Comparison of ENCODE assay signal across 8 mouse cellular contexts in genomic region chr16:33686056-33686455, GRCm38 (mm10). TPM values are rescaled to one million over a fixed set of nuclear protein-coding genes. Genes with fewer than 3 reads are reported as not detected.
DNase-seq lines count a peak whose midpoint lies in the region; ATAC-seq lines count a peak whose summit lies in the region.
"Had no signal": no experiment of that assay in that cellular context is flagged by ENCODE, and none has a peak within 500 bp of the region (broad histone marks: within the 10 kb centered on the region; RNA-seq: fewer than 3 reads in every experiment).

No protein-coding gene starts in this region.

- peak overlapping the region; percentile 69 for H3K4me3 ChIP-seq in lung, embryonic 15.5 days
- peak overlapping the region; percentile 86 for H3K4me3 ChIP-seq in forebrain, embryonic 14.5 days (ENCODE audit: low read depth, low read length)
- peak overlapping the region; percentile 88 for H3K4me3 ChIP-seq in limb, embryonic 13.5 days
- peak overlapping the region; percentile 93 for H3K4me3 ChIP-seq in stomach, embryonic 14.5 days (ENCODE audit: low read depth, low read length)

- DNase-seq in lung, postnatal 36 days: no peak
- no peak for DNase-seq in forebrain, embryonic 14.5 days (ENCODE audit: low spot score)
- no peak for DNase-seq in spleen, postnatal 36 days (ENCODE audit: low spot score in 2 of 2)
- DNase-seq: lung, postnatal 10 days had no signal

- no peaks in the 10 kb centered on the region for H3K36me3 ChIP-seq in lung, embryonic 15.5 days
- 0 out of 2 replicates have a peak, but pooled peaks cover 3% of the 10 kb centered on the region for H3K36me3 ChIP-seq in forebrain, embryonic 14.5 days (ENCODE audit: control insufficient read depth, insufficient read depth, low read length)
- H3K36me3 ChIP-seq in limb, embryonic 13.5 days: no peaks in the 10 kb centered on the region
- H3K36me3 ChIP-seq in stomach, embryonic 14.5 days (ENCODE audit: control insufficient read depth, insufficient read depth, low read length): no peaks in the 10 kb centered on the region; the same call in 1 of the 2 replicates

- H3K9ac ChIP-seq in lung, embryonic 15.5 days: peak overlapping the region; percentile 18; the same call in 1 of the 2 replicates
- peak overlapping the region; percentile 97 for H3K9ac ChIP-seq in forebrain, embryonic 14.5 days (ENCODE audit: low read length)
- 0 out of 2 replicates have a peak overlapping the region, but pooled peaks have one; percentile 8 for H3K9ac ChIP-seq in limb, embryonic 13.5 days
- H3K9ac ChIP-seq in stomach, embryonic 14.5 days (replicated peaks; ENCODE audit: low read depth, low read length): 0 out of 2 replicates have a peak overlapping the region, but pooled peaks have one; percentile 85

- no peak for ATAC-seq in lung, embryonic 15.5 days (ENCODE audit: borderline replicate concordance, extremely low read depth, low FRiP score, low TSS enrichment)
- no peak for ATAC-seq in forebrain, embryonic 14.5 days
- ATAC-seq in limb, embryonic 13.5 days (ENCODE audit: low FRiP score, low read depth): no peak
- no peak for ATAC-seq in stomach, embryonic 14.5 days (ENCODE audit: insufficient number of reproducible peaks, insufficient read depth, low FRiP score, low read depth)
- ATAC-seq in erythroid progenitor cell, adult 5-6 weeks (replicated peaks; ENCODE audit: low FRiP score, poor library complexity, severe bottlenecking): no peak

- no peak overlapping the region for H3K27ac ChIP-seq in lung, embryonic 15.5 days
- no peak overlapping the region for H3K27ac ChIP-seq in forebrain, embryonic 14.5 days (ENCODE audit: low read depth, low read length)
- no peak overlapping the region for H3K27ac ChIP-seq in limb, embryonic 13.5 days
- no peak overlapping the region for H3K27ac ChIP-seq in stomach, embryonic 14.5 days (ENCODE audit: low read length)

- 63% methylated on average over 1 of the region's 1 CpGs for WGBS in lung, embryonic 15.5 days
- 80% methylated on average over 1 of the region's 1 CpGs for WGBS in forebrain, embryonic 14.5 days
- WGBS in limb, embryonic 13.5 days: 83% methylated on average over 1 of the region's 1 CpGs
- WGBS in stomach, embryonic 14.5 days: 73% methylated on average over 1 of the region's 1 CpGs

- peaks cover 30% of the 10 kb centered on the region for H3K4me1 ChIP-seq in lung, embryonic 15.5 days
- H3K4me1 ChIP-seq in forebrain, embryonic 14.5 days (ENCODE audit: control insufficient read depth, insufficient read depth, low read length): peaks cover 29% of the 10 kb centered on the region
- peaks cover 43% of the 10 kb centered on the region for H3K4me1 ChIP-seq in limb, embryonic 13.5 days
- peaks cover 19% of the 10 kb centered on the region; the same call in 1 of the 2 replicates for H3K4me1 ChIP-seq in stomach, embryonic 14.5 days (ENCODE audit: control insufficient read depth, insufficient read depth, low read length)

- no peaks in the 10 kb centered on the region for H3K27me3 ChIP-seq in lung, embryonic 15.5 days
- H3K27me3 ChIP-seq in forebrain, embryonic 14.5 days (replicated peaks; ENCODE audit: control insufficient read depth, insufficient read depth, low read length): no peaks in the 10 kb centered on the region
- H3K27me3 ChIP-seq in limb, embryonic 13.5 days: no peaks in the 10 kb centered on the region
- H3K27me3 ChIP-seq in stomach, embryonic 14.5 days (ENCODE audit: control insufficient read depth, insufficient read depth, low read length): no peaks in the 10 kb centered on the region

- peak overlapping the region; percentile 85 for H3K4me2 ChIP-seq in lung, embryonic 15.5 days
- H3K4me2 ChIP-seq in forebrain, embryonic 14.5 days (ENCODE audit: low read length): peak overlapping the region; percentile 81
- H3K4me2 ChIP-seq in limb, embryonic 13.5 days (replicated peaks): peak overlapping the region; percentile 91
- peak overlapping the region; percentile 83 for H3K4me2 ChIP-seq in stomach, embryonic 14.5 days (replicated peaks; ENCODE audit: low read depth, low read length)

- no peaks in the 10 kb centered on the region for H3K9me3 ChIP-seq in lung, embryonic 15.5 days
- no peaks in the 10 kb centered on the region for H3K9me3 ChIP-seq in forebrain, embryonic 14.5 days (replicated peaks; ENCODE audit: control insufficient read depth, low read length)
- H3K9me3 ChIP-seq in limb, embryonic 13.5 days: no peaks in the 10 kb centered on the region
- H3K9me3 ChIP-seq in stomach, embryonic 14.5 days (ENCODE audit: control insufficient read depth, low read depth, low read length): no peaks in the 10 kb centered on the region

RNA-seq across cellular contexts. Expression of gene Heg1, which starts 1.9 kb away (rescaled TPM):
- 21.1 and 25.2 TPM in 2 replicates for polyA plus RNA-seq in lung, embryonic 15.5 days (2015; fragmentation: Nextera tagmentation; extraction: Ambion mirVana)
- polyA plus RNA-seq in forebrain, embryonic 14.5 days (2014; fragmentation: Nextera tagmentation; extraction: Ambion mirVana): 14.3 and 15.0 TPM in 2 replicates
- polyA plus RNA-seq in limb, embryonic 13.5 days (2015; fragmentation: Nextera tagmentation; extraction: Ambion mirVana): 14.7 and 16.0 TPM in 2 replicates
- 22.9 and 27.2 TPM in 2 replicates for polyA plus RNA-seq in stomach, embryonic 14.5 days (2014; fragmentation: Nextera tagmentation; extraction: Ambion mirVana)
- 7.9 and 12.2 TPM in 2 replicates for total RNA-seq in erythroid progenitor cell, adult 5-6 weeks (2015; ENCODE audit: low replicate concordance)
- 1.8 and 4.0 TPM in 2 replicates for total RNA-seq in erythroid progenitor cell, adult 5-6 weeks (2017; ENCODE audit: low replicate concordance)

Comparison
In these comparisons a context has a peak if more than half of its experiments do, and no peak if none do; other contexts are left out.
1. H3K9ac ChIP-seq: peak in every context shown above with its lines; median percentile 97 in forebrain, embryonic 14.5 days; 85 in stomach, embryonic 14.5 days; 18 in lung, embryonic 15.5 days; 8 in limb, embryonic 13.5 days.